Mouse (Mus musculus) hindbrain, embryonic 16.5 days (tissue): ENCODE data around the gene Pde5a. TPM values are rescaled to one million over a fixed set of nuclear protein-coding genes. Genes with fewer than 3 reads are reported as not detected.

Experiments used
- ATAC-seq: fragments of 200-750 bp; cut with Nextera tagmentation; 2 replicates; pipeline ENCODE4 v1.8.0; 2017; ENCODE audit warnings: moderate TSS enrichment, moderate library complexity
- H3K27ac ChIP-seq: fragments of 300-500 bp; sonication (generic); 2 replicates; pipeline ENCODE4 v1.5.1; 2014; ENCODE audit warnings: low read depth, mild to moderate bottlenecking, control low read depth, low read length, moderate library complexity
- H3K27me3 ChIP-seq: fragments of 300-500 bp; sonication (generic); replicated peaks from 2 replicates; pipeline ENCODE4 v1.6.1; 2014; ENCODE audit warnings: low read length; ENCODE audit not compliant: control insufficient read depth, insufficient read depth
- H3K36me3 ChIP-seq: fragments of 300-500 bp; sonication (generic); 2 replicates; pipeline ENCODE4 v1.6.1; 2014; ENCODE audit warnings: mild to moderate bottlenecking, low read length, moderate library complexity, mixed read lengths; ENCODE audit not compliant: control insufficient read depth, insufficient read depth
- H3K4me1 ChIP-seq: fragments of 300-500 bp; sonication (generic); 2 replicates; pipeline ENCODE4 v1.6.1; 2014; ENCODE audit warnings: low read depth, low read length; ENCODE audit not compliant: control insufficient read depth, insufficient read depth
- H3K4me2 ChIP-seq: fragments of 300-500 bp; sonication (generic); 2 replicates; pipeline ENCODE4 v1.6.1; 2014; ENCODE audit warnings: mild to moderate bottlenecking, low read length, control low read depth, moderate library complexity
- H3K4me3 ChIP-seq: fragments of 300-500 bp; sonication (generic); 2 replicates; pipeline ENCODE4 v1.5.1; 2014; ENCODE audit warnings: mild to moderate bottlenecking, low read length, control low read depth, moderate library complexity
- H3K9ac ChIP-seq: fragments of 300-500 bp; sonication (generic); 2 replicates; pipeline ENCODE4 v1.6.1; 2014; ENCODE audit warnings: low read depth, mild to moderate bottlenecking, control low read depth, low read length, moderate library complexity
- H3K9me3 ChIP-seq: fragments of 300-500 bp; sonication (generic); 2 replicates; pipeline ENCODE4 v1.6.1; 2014; ENCODE audit warnings: mild to moderate bottlenecking, low read length, moderate library complexity; ENCODE audit not compliant: control insufficient read depth
- WGBS: fragments of 180-500 bp; shearing (Covaris S2); extraction: QIAGEN DNeasy Blood & Tissue Kit; methylation state at CpG from one replicate; pipeline ENCODE4 v1.1.7; 2014; 5-methylcytosine and 5-hydroxymethylcytosine counted together
- polyA plus RNA-seq: library from polyadenylated mRNA; unstranded; fragments of >200 nt; fragmentation: Nextera tagmentation; extraction: Ambion mirVana; gene quantifications from 2 replicates; pipeline ENCODE4 v1.2.1, GENCODE M21; 2015

Gene Pde5a
- polyA plus RNA-seq, 1 experiment from 2014 or later, result 1.7 TPM

GRCm38 (mm10) chr3:122859829-122860228 is 131.1 kb downstream of the Pde5a start:
- Histone ChIP-seq H3K27me3 (no peaks in the 10 kb centered on the region), H3K9me3 (no peaks in the 10 kb centered on the region), H3K27ac (no peak overlapping the region), H3K36me3 (no peaks in the 10 kb centered on the region), H3K4me2 (no peak overlapping the region), H3K4me1 (no peaks in the 10 kb centered on the region), H3K4me3 (no peak overlapping the region), H3K9ac (no peak overlapping the region)
- no peak for ATAC-seq
- WGBS, result 83% methylated on average over 2 of the region's 2 CpGs

GRCm38 (mm10) chr3:122860573-122861498 is 132.1 kb downstream of the Pde5a start:
- no peaks in the 10 kb centered on the region for H3K9me3 ChIP-seq
- no peak overlapping the region for H3K27ac ChIP-seq
- 90% methylated on average over 12 of the region's 12 CpGs for WGBS
- H3K4me2 ChIP-seq, result no peak overlapping the region
- no peaks in the 10 kb centered on the region for H3K36me3 ChIP-seq
- H3K27me3 ChIP-seq, result no peaks in the 10 kb centered on the region
- H3K4me1 ChIP-seq, result no peaks in the 10 kb centered on the region
- ATAC-seq, result no peak
- no peak overlapping the region for H3K4me3 ChIP-seq
- no peak overlapping the region for H3K9ac ChIP-seq

- Histone ChIP-seq H3K9me3 (no peaks in the 10 kb centered on the region), H3K27me3 (no peaks in the 10 kb centered on the region), H3K4me1 (no peaks in the 10 kb centered on the region), H3K27ac (no peak overlapping the region), H3K9ac (no peak overlapping the region), H3K4me2 (no peak overlapping the region), H3K4me3 (no peak overlapping the region), H3K36me3 (no peaks in the 10 kb centered on the region)
- ATAC-seq, result no peak
- WGBS, result 85% methylated on average over 4 of the region's 4 CpGs
Observed at GRCm38 (mm10) chr3:122865092-122865491, 136.3 kb downstream of the Pde5a start.

- no peaks in the 10 kb centered on the region for H3K9me3 ChIP-seq
- WGBS, result 96% methylated on average over 1 of the region's 1 CpGs
Observed at GRCm38 (mm10) chr3:122868270-122868669, 139.5 kb downstream of the Pde5a start.

GRCm38 (mm10) chr3:122871596-122871995 is 142.8 kb downstream of the Pde5a start:
- ATAC-seq, result no peak
- Histone ChIP-seq H3K36me3 (no peaks in the 10 kb centered on the region), H3K9me3 (no peaks in the 10 kb centered on the region), H3K4me2 (no peak overlapping the region), H3K27me3 (no peaks in the 10 kb centered on the region), H3K27ac (no peak overlapping the region), H3K4me1 (no peaks in the 10 kb centered on the region), H3K9ac (no peak overlapping the region), H3K4me3 (no peak overlapping the region)
- 78% methylated on average over 1 of the region's 1 CpGs for WGBS

More at GRCm38 (mm10) chr3:122868270-122868669, 139.5 kb downstream of the Pde5a start:
- ATAC-seq, result no peak
- H3K9ac ChIP-seq, result no peak overlapping the region
- H3K27me3 ChIP-seq, result no peaks in the 10 kb centered on the region
- H3K27ac ChIP-seq, result no peak overlapping the region
- H3K4me3 ChIP-seq, result no peak overlapping the region
- H3K4me1 ChIP-seq, result no peaks in the 10 kb centered on the region
- no peak overlapping the region for H3K4me2 ChIP-seq
- no peaks in the 10 kb centered on the region for H3K36me3 ChIP-seq

GRCm38 (mm10) chr3:122876870-122877269 is 148.1 kb downstream of the Pde5a start:
- Histone ChIP-seq H3K27ac (no peak overlapping the region), H3K4me1 (no peaks in the 10 kb centered on the region), H3K4me2 (no peak overlapping the region), H3K9me3 (no peaks in the 10 kb centered on the region), H3K36me3 (no peaks in the 10 kb centered on the region), H3K9ac (no peak overlapping the region), H3K4me3 (no peak overlapping the region), H3K27me3 (no peaks in the 10 kb centered on the region)
- no peak for ATAC-seq
- 91% methylated on average over 2 of the region's 2 CpGs for WGBS

- Histone ChIP-seq H3K4me1 (no peaks in the 10 kb centered on the region), H3K4me2 (no peak overlapping the region), H3K9ac (no peak overlapping the region), H3K9me3 (no peaks in the 10 kb centered on the region), H3K4me3 (no peak overlapping the region), H3K27ac (no peak overlapping the region), H3K27me3 (no peaks in the 10 kb centered on the region), H3K36me3 (no peaks in the 10 kb centered on the region)
- no peak for ATAC-seq
- 93% methylated on average over 3 of the region's 3 CpGs for WGBS
Observed at GRCm38 (mm10) chr3:122877543-122877942, 148.8 kb downstream of the Pde5a start.

GRCm38 (mm10) chr3:122878705-122879315 is 150.1 kb downstream of the Pde5a start:
- no peaks in the 10 kb centered on the region for H3K36me3 ChIP-seq
- no peak overlapping the region for H3K9ac ChIP-seq
- no peaks in the 10 kb centered on the region for H3K9me3 ChIP-seq
- H3K4me2 ChIP-seq, result no peak overlapping the region
- no peak overlapping the region for H3K4me3 ChIP-seq
- 83% methylated on average over 8 of the region's 8 CpGs for WGBS
- no peaks in the 10 kb centered on the region for H3K27me3 ChIP-seq
- H3K27ac ChIP-seq, result no peak overlapping the region
- ATAC-seq, result no peak
- no peaks in the 10 kb centered on the region for H3K4me1 ChIP-seq

- no peaks in the 10 kb centered on the region for H3K27me3 ChIP-seq
- WGBS, result 78% methylated on average over 4 of the region's 4 CpGs
- no peak overlapping the region for H3K4me3 ChIP-seq
- no peaks in the 10 kb centered on the region for H3K4me1 ChIP-seq
- no peaks in the 10 kb centered on the region for H3K9me3 ChIP-seq
- H3K36me3 ChIP-seq, result no peaks in the 10 kb centered on the region
- no peak overlapping the region for H3K9ac ChIP-seq
- ATAC-seq, result no peak
- H3K27ac ChIP-seq, result no peak overlapping the region
- no peak overlapping the region for H3K4me2 ChIP-seq
Observed at GRCm38 (mm10) chr3:122887505-122888301, 159.0 kb downstream of the Pde5a start.
